Mouse (Mus musculus): ENCODE results near the gene Cacnb3. TPM values are rescaled to one million over a fixed set of nuclear protein-coding genes. Genes with fewer than 3 reads are reported as not detected.

Cacnb3 gene
- polyA plus RNA-seq, 1 experiment from 2014 or later, result 8.7 TPM

DNA sequence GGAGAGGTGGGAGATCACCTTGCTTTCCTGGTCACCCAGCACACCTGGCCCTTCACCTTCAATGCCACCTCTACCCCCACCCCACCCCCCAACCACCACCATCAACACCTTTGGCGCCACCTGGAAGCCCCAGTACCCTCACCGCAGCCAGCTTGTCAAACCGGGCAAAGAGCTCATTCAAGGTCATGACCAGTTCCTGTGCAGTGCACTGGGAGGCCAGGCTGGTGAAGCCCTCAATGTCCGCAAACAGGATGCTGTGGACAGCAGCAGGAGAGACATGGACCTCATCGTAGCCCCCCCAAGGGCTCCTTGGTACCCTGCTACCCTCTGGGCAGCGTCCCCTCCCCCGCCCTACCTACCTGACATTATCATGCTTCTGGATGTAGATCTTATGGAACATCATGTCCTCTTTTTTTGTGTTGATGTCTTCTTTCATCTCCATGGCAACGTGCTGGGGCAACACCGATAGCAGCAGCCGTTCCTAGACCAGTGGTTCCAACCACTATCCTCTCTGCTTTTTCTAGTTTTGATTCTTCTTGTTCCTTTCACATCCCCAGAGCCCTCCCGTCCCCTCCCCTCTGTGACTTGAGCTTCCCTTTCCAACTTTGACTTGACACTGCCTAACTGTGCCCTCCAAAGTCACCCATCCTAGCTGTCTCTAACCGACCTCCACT is 30.5 kb upstream of the Cacnb3 start:
- no peak overlapping the region for H3K4me3 ChIP-seq
- WGBS, result 67% methylated on average over 12 of the region's 12 CpGs
- ATAC-seq (replicated peaks; ENCODE audit: insufficient number of reproducible peaks, insufficient read depth, low FRiP score, low read depth), result no peak
- peaks cover 54% of the 10 kb centered on the region for H3K4me1 ChIP-seq (replicated peaks)
- H3K9ac ChIP-seq, result no peak overlapping the region
- no peaks in the 10 kb centered on the region for H3K27me3 ChIP-seq
- no peak overlapping the region for H3K27ac ChIP-seq
- H3K9me3 ChIP-seq (replicated peaks), result no peaks in the 10 kb centered on the region
- H3K4me2 ChIP-seq, result no peak overlapping the region
- peaks cover 72% of the 10 kb centered on the region for H3K36me3 ChIP-seq

DNA sequence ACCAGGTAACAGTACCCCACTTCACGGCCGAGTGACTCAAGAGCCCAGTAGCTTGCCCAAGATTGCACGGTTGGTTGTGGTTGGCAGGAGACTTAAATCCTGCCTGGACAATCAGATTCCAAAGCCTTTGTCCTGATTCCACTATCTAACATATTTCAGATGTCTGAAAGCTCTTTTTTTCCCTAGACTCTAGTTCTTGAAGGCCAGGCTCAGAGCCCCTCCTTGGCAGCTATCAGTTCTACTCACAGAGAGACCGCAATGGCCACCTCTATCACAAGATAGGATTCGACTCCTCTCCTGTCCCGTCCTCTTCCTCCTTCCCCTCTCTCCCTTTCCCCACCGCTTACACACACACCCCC is 28.8 kb upstream of the Cacnb3 start:
- Histone ChIP-seq H3K9ac (peak overlapping the region; percentile 28), H3K4me3 (peak overlapping the region; percentile 65), H3K4me1 (replicated peaks) (peaks cover 69% of the 10 kb centered on the region), H3K4me2 (peak overlapping the region; percentile 78), H3K27me3 (no peaks in the 10 kb centered on the region), H3K27ac (peak overlapping the region; percentile 97), H3K36me3 (peaks cover 55% of the 10 kb centered on the region), H3K9me3 (replicated peaks) (no peaks in the 10 kb centered on the region)
- ATAC-seq (replicated peaks; ENCODE audit: insufficient number of reproducible peaks, insufficient read depth, low FRiP score, low read depth), result no peak
- WGBS, result 23% methylated on average over 7 of the region's 7 CpGs

DNA sequence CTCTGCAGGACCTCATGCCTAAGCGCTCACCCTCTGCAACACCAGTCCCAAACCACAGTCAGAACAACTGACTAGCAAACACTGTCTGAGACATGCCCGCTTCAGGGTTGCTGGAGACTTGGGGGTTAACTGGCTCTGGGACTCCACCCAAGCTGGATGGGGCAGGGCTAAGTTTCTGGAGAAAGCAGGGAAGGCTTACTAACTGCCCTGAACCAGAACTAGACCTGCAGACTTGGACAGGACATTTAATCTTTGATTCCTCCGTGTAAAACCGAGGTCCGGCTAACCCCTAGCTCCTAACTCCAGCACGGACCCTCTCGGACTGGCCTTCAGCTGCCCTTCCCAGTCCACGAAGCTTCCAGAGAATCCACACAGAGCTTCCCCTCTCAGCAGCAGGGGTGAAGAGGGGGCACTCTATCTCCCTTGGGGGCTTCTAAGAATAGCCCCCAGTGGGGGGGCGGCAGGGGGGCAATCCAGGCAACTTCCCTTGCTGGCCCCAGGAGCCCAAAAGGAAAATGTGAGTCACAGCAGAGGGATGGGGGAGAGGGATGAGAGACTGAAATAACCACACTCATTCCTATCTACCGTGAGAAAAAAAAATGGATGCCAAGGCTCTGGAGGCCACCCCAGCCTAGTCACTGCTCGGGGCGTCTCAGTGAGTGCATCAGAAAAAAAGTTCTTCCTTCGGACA is 28.3 kb upstream of the Cacnb3 start:
- H3K36me3 ChIP-seq, result peaks cover 50% of the 10 kb centered on the region
- H3K27ac ChIP-seq, result peak overlapping the region; percentile 97
- no peaks in the 10 kb centered on the region for H3K9me3 ChIP-seq (replicated peaks)
- peak overlapping the region; percentile 78 for H3K4me2 ChIP-seq
- H3K27me3 ChIP-seq, result no peaks in the 10 kb centered on the region
- H3K9ac ChIP-seq, result peak overlapping the region; percentile 28
- peak; percentile 54 for ATAC-seq (replicated peaks; ENCODE audit: insufficient number of reproducible peaks, insufficient read depth, low FRiP score, low read depth)
- peak overlapping the region; percentile 65 for H3K4me3 ChIP-seq
- H3K4me1 ChIP-seq (replicated peaks), result peaks cover 75% of the 10 kb centered on the region
- WGBS, result 19% methylated on average over 13 of the region's 13 CpGs

DNA sequence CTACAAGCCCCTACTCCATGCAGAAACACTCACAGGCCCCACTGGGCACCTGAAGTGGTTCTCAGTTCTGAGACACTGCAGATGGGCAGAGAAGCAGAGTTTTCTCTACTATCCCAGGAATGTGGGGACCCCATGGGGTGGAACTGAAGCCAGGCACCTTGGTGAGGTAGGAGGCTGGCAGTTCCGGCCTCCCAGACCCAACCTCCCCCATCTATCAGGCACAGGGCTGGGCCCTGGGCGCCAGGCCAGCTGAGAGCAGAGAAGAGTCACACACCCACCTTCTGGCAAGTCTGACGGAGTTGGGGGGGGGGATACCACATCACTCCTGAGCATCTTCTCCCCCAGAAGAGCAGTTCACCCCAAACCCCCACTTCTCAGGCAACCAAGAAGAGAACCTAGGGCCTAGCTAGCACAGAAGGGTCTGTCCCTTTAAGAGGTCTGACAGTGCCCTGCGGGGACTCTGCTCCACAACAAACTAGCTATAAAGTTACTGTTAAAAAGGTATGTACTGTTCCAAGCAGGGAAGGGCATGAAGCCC is 27.6 kb upstream of the Cacnb3 start:
- peak overlapping the region; percentile 97 for H3K27ac ChIP-seq
- H3K27me3 ChIP-seq, result no peaks in the 10 kb centered on the region
- peaks cover 76% of the 10 kb centered on the region for H3K4me1 ChIP-seq (replicated peaks)
- peak overlapping the region; percentile 78 for H3K4me2 ChIP-seq
- ATAC-seq (replicated peaks; ENCODE audit: insufficient number of reproducible peaks, insufficient read depth, low FRiP score, low read depth), result no peak
- H3K9me3 ChIP-seq (replicated peaks), result no peaks in the 10 kb centered on the region
- peaks cover 43% of the 10 kb centered on the region for H3K36me3 ChIP-seq
- WGBS, result 15% methylated on average over 4 of the region's 4 CpGs
- peak overlapping the region; percentile 65 for H3K4me3 ChIP-seq
- peak overlapping the region; percentile 28 for H3K9ac ChIP-seq

GRCm38 (mm10) chr15:98604041-98604575 is 26.5 kb upstream of the Cacnb3 start:
- 83% methylated on average over 24 of the region's 24 CpGs for WGBS
- Histone ChIP-seq H3K27me3 (no peaks in the 10 kb centered on the region), H3K4me3 (peak overlapping the region; percentile 65), H3K9ac (peak overlapping the region; percentile 28; the same call in 1 of the 2 replicates), H3K27ac (peak overlapping the region; percentile 97), H3K4me2 (peak overlapping the region; percentile 78), H3K4me1 (replicated peaks) (peaks cover 76% of the 10 kb centered on the region), H3K36me3 (peaks cover 32% of the 10 kb centered on the region), H3K9me3 (replicated peaks) (no peaks in the 10 kb centered on the region)
- no peak for ATAC-seq (replicated peaks; ENCODE audit: insufficient number of reproducible peaks, insufficient read depth, low FRiP score, low read depth)

GRCm38 (mm10) chr15:98606051-98606536 is 24.5 kb upstream of the Cacnb3 start:
- peak overlapping the region; percentile 78 for H3K4me2 ChIP-seq
- no peaks in the 10 kb centered on the region for H3K9me3 ChIP-seq (replicated peaks)
- H3K4me1 ChIP-seq (replicated peaks), result peaks cover 62% of the 10 kb centered on the region
- peak overlapping the region; percentile 65 for H3K4me3 ChIP-seq
- H3K27me3 ChIP-seq, result no peaks in the 10 kb centered on the region
- 22% methylated on average over 12 of the region's 12 CpGs for WGBS
- H3K27ac ChIP-seq, result peak overlapping the region; percentile 97
- peak overlapping the region; percentile 53 for H3K9ac ChIP-seq
- no peak; the same call in 1 of the 2 replicates for ATAC-seq (replicated peaks; ENCODE audit: insufficient number of reproducible peaks, insufficient read depth, low FRiP score, low read depth)
- H3K36me3 ChIP-seq, result peaks cover 13% of the 10 kb centered on the region; the same call in 1 of the 2 replicates

DNA sequence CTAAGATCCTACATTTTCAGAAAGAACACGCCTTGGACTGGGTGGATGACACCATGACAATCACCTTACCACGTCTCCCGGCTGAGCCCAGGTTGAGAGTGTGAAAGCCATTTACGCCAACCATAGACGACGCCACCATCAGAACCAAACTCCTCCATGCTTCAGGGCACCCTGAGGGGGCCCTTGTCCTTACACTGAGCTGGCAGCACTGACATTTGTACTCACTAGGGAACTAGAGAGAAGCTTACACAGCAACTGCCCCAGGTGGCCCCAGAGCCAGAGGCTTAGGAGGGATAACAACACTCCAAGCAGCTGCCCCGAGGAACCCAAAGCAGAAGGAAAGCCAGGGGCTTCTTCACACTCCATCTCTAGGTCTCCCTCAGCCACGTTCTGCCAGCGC is 23.9 kb upstream of the Cacnb3 start:
- H3K4me2 ChIP-seq, result peak overlapping the region; percentile 78
- peaks cover 13% of the 10 kb centered on the region; the same call in 1 of the 2 replicates for H3K36me3 ChIP-seq
- H3K4me3 ChIP-seq, result peak overlapping the region; percentile 65
- ATAC-seq (replicated peaks; ENCODE audit: insufficient number of reproducible peaks, insufficient read depth, low FRiP score, low read depth), result no peak
- H3K27me3 ChIP-seq, result no peaks in the 10 kb centered on the region
- peak overlapping the region; percentile 53 for H3K9ac ChIP-seq
- H3K9me3 ChIP-seq (replicated peaks), result no peaks in the 10 kb centered on the region
- 31% methylated on average over 9 of the region's 9 CpGs for WGBS
- H3K27ac ChIP-seq, result peak overlapping the region; percentile 97
- H3K4me1 ChIP-seq (replicated peaks), result peaks cover 55% of the 10 kb centered on the region

GRCm38 (mm10) chr15:98607557-98607956 is 23.1 kb upstream of the Cacnb3 start:
- Histone ChIP-seq H3K27ac (peak overlapping the region; percentile 97), H3K4me1 (replicated peaks) (peaks cover 48% of the 10 kb centered on the region), H3K4me2 (peak overlapping the region; percentile 78), H3K9ac (peak overlapping the region; percentile 93), H3K9me3 (replicated peaks) (no peaks in the 10 kb centered on the region), H3K36me3 (peaks cover 13% of the 10 kb centered on the region; the same call in 1 of the 2 replicates), H3K4me3 (peak overlapping the region; percentile 65), H3K27me3 (no peaks in the 10 kb centered on the region)
- peak; percentile 78 for ATAC-seq (replicated peaks; ENCODE audit: insufficient number of reproducible peaks, insufficient read depth, low FRiP score, low read depth)
- 6% methylated on average over 4 of the region's 4 CpGs for WGBS

DNA sequence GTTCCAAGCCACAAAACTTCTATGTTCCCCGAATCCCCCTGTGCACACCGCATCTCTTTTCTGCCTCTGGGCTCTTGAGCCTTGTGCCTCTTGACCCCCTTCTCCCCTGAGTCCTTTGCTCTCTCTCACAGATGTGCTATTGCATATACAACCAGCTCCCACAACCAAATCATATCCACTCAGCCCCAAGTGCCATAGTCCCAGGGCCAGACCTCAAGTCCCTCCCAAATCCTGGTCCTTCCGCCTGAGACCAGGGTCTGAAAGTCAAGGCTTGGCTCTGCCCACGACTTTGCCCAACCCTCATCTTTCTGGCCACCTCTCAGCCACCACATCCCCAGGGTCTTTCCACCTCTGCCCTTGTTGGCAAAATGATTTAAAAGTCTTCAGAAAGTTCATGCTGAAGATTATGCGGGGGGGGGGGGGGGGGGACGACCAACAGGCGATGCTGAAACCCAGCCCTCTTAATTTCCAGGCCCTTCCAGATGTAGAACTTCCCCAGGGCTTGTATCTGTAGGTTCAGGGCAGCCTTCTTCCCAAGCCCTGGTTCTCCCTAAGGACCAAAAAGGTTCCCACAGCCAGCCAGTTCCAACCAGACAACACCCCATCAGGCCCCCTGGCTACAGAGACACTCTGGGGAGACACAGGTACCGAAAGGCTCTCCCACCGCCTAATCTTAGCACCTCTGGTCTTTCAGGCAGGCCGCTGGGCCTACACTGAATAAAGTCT is 22.4 kb upstream of the Cacnb3 start:
- H3K27me3 ChIP-seq, result no peaks in the 10 kb centered on the region
- no peak for ATAC-seq (replicated peaks; ENCODE audit: insufficient number of reproducible peaks, insufficient read depth, low FRiP score, low read depth)
- no peaks in the 10 kb centered on the region for H3K9me3 ChIP-seq (replicated peaks)
- peak overlapping the region; percentile 93 for H3K9ac ChIP-seq
- WGBS, result 9% methylated on average over 10 of the region's 10 CpGs
- H3K36me3 ChIP-seq, result peaks cover 12% of the 10 kb centered on the region; the same call in 1 of the 2 replicates
- H3K4me2 ChIP-seq, result peak overlapping the region; percentile 78
- H3K4me1 ChIP-seq (replicated peaks), result peaks cover 41% of the 10 kb centered on the region
- peak overlapping the region; percentile 65 for H3K4me3 ChIP-seq
- H3K27ac ChIP-seq, result peak overlapping the region; percentile 97

- Histone ChIP-seq H3K9me3 (replicated peaks) (no peaks in the 10 kb centered on the region), H3K27me3 (no peaks in the 10 kb centered on the region), H3K4me2 (peak overlapping the region; percentile 78), H3K9ac (peak overlapping the region; percentile 93), H3K4me3 (peak overlapping the region; percentile 65), H3K36me3 (peaks cover 6% of the 10 kb centered on the region; the same call in 1 of the 2 replicates), H3K27ac (peak overlapping the region; percentile 97), H3K4me1 (replicated peaks) (peaks cover 36% of the 10 kb centered on the region)
- WGBS, result under 1% methylated on average over 8 of the region's 26 CpGs
- peak; percentile 7 for ATAC-seq (replicated peaks; ENCODE audit: insufficient number of reproducible peaks, insufficient read depth, low FRiP score, low read depth)
These were observed 21.8 kb upstream of the Cacnb3 start for GRCm38 (mm10) chr15:98608784-98609250.

Measured in heart, embryonic 15.5 days (tissue).